13 mouse cellular contexts compared by ENCODE assay signal in the genomic region with DNA sequence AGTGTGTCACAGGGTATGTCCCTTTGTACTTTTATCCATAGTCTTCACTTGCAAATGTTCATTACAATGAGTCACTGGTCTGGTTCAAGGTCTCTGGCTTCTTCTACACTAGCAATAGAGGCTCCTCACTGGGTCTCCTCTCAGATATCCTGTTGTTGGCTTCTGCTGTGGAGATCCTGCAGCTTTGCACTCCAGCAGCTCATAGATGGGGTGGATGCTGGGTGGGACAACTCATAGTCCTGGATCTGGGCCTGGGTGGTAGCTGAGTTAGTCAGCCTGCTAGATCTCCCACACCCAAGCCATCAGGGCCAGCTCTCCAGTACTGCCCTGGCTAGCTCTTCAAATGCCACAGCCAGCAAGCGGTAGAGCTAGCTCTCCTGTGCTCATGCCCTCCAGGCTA. TPM values are rescaled to one million over a fixed set of nuclear protein-coding genes. Genes with fewer than 3 reads are reported as not detected.
DNase-seq lines count a peak whose midpoint lies in the region; TF ChIP-seq lines count a peak whose summit lies in the region.
"Had no signal": no experiment of that assay in that cellular context is flagged by ENCODE, and none has a peak within 500 bp of the region (broad histone marks: within the 10 kb centered on the region; RNA-seq: fewer than 3 reads in every experiment).

No protein-coding gene starts in this region.

- TF ChIP-seq POLR2A in lung, adult 2 months (IDR thresholded peaks at IDR 0.05; ENCODE audit: borderline replicate concordance, extremely low read depth, low read depth, low read length): no peak

- DNase-seq in lung, adult 18-20 months: peak; percentile 41 to 43
- DNase-seq in lung, adult 2 months: no peak
- peak; percentile 8 for DNase-seq in NIH3T3 (ENCODE audit: low read depth)
- peak; percentile 36 for DNase-seq in adrenal gland, adult 8-10 months
- peak; percentile 51 for DNase-seq in lung, postnatal 14 days
- DNase-seq in left cerebral cortex, postnatal 36 days (ENCODE audit: low spot score in 2 of 2): no peak
- DNase-seq in heart, adult 8-10 months (ENCODE audit: low spot score): no peak
- DNase-seq: cerebellum, postnatal 10 days had no signal

- H3K4me3 ChIP-seq in lung, adult 2 months (replicated peaks; ENCODE audit: extremely low read depth, low read depth, low read length): no peak overlapping the region
- H3K4me3 ChIP-seq: embryonic facial prominence, embryonic 13.5 days; hindbrain, embryonic 10.5 days; liver, embryonic 15.5 days; midbrain, embryonic 12.5 days; neural tube, embryonic 12.5 days had no signal

- no peak for TF ChIP-seq CTCF in lung, adult 2 months (IDR thresholded peaks at IDR 0.05; ENCODE audit: insufficient read depth, low read length)

- intact Hi-C loops in left cerebral cortex, postnatal 36 days (cut with DNase I): no loop called here

- WGBS in lung, adult 2 months: 75% methylated on average over 1 of the region's 1 CpGs

- no peaks in the 10 kb centered on the region for H3K4me1 ChIP-seq in lung, adult 2 months (ENCODE audit: control insufficient read depth, insufficient read depth, low read length)
- H3K4me1 ChIP-seq: embryonic facial prominence, embryonic 13.5 days; hindbrain, embryonic 10.5 days; liver, embryonic 15.5 days; midbrain, embryonic 12.5 days; neural tube, embryonic 12.5 days had no signal

RNA-seq across cellular contexts. Expression of a gene that starts 48.4 kb away (rescaled TPM):
- 4.8 and 7.8 TPM in 2 replicates for polyA plus RNA-seq in lung, adult 2 months (2012; rRNA removed)
- 100 to 1,000 TPM in 2 of 4 experiments, 10 to 100 TPM in 2; 71.3 to 124 (median 96.4) TPM for total RNA-seq in adrenal gland, adult 8-10 months (2022)
- 10 to 100 TPM; 14.6 to 20.0 TPM for total RNA-seq in left cerebral cortex, postnatal 36 days (2021)
- total RNA-seq in heart, adult 8-10 months (2022): 10 to 100 TPM; 35.2 to 41.5 (median 37.2) TPM

Comparison
In these comparisons a context has a peak if more than half of its experiments do, and no peak if none do; other contexts are left out.
1. DNase-seq: peak in lung, adult 18-20 months (2 of 2), NIH3T3 (single experiment), adrenal gland, adult 8-10 months (single experiment) and lung, postnatal 14 days (single experiment); none in lung, adult 2 months (single experiment), left cerebral cortex, postnatal 36 days (0 of 2) and heart, adult 8-10 months (single experiment).